Mouse (Mus musculus) kidney, adult 2 months (tissue): ENCODE results near the gene Tmem35b.

Experiments used
- CTCF ChIP-seq: fragments of 200-500 bp; conservative IDR thresholded peaks from 2 replicates; pipeline ENCODE4 v1.5.1; 2011; ENCODE audit warnings: low read depth, mild to moderate bottlenecking, control low read depth, low read length, moderate library complexity, mixed read lengths; ENCODE audit not compliant: insufficient read depth, insufficient read length
- POLR2A ChIP-seq: fragments of 200-500 bp; IDR thresholded peaks from one replicate; pipeline ENCODE4 v1.6.1; 2011; ENCODE audit warnings: low read depth, low read length, control low read depth

DNA sequence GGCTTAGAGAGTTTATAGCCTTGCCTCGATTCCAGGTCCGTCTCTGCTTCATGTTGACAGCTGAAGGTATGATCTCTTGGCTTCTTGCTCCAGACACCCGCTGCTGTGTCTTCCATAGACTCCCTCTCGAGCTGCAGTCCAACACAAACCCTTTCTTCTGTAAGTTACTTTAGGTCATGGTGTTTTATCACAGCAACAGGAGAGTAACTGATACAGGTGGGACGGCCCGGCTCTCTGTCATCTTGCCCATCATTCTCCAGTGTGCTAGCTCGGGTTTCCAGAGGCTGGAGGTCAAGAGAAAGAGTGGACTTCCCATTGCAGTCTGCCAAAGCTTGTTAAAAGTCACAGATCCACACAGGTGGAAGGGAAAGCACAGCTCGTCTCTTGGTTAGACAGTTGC lies 40.4 kb downstream of the Tmem35b start:
- TF ChIP-seq CTCF (no peak), POLR2A (no peak)
